9 mouse cellular contexts compared by ENCODE assay signal in genomic region chr15:77192154-77192935, GRCm38 (mm10).
DNase-seq lines count a peak whose midpoint lies in the region; ATAC-seq and TF ChIP-seq lines count a peak whose summit lies in the region.
"Had no signal": no experiment of that assay in that cellular context is flagged by ENCODE, and none has a peak within 500 bp of the region (broad histone marks: within the 10 kb centered on the region; RNA-seq: fewer than 3 reads in every experiment).

No protein-coding gene starts in this region.

- in situ Hi-C loops in ES-E14 (cut with MboI; ENCODE audit: low sequenced_read_pairs in 2 of 2, unreplicated experiment in 2 of 2), result no loop called here

- no peak overlapping the region for H3K4me2 ChIP-seq in kidney, embryonic 15.5 days
- H3K4me2 ChIP-seq: hindbrain, embryonic 13.5 days had no signal

- no peaks in the 10 kb centered on the region for H3K9me3 ChIP-seq in kidney, embryonic 15.5 days (replicated peaks)
- no peaks in the 10 kb centered on the region for H3K9me3 ChIP-seq in ES-E14 (ENCODE audit: control insufficient read depth, insufficient read depth, low read depth, low read length)
- no peaks in the 10 kb centered on the region for H3K9me3 ChIP-seq in limb, embryonic 10.5 days (replicated peaks)
- H3K9me3 ChIP-seq: hindbrain, embryonic 13.5 days had no signal

- peaks cover 22% of the 10 kb centered on the region for H3K4me1 ChIP-seq in kidney, embryonic 15.5 days
- peaks cover 4 to 7% of the 10 kb centered on the region in 2 experiments; a peak in 2 of 4 replicates for H3K4me1 ChIP-seq in ES-E14 (ENCODE audit: control insufficient read depth in 2 of 2, insufficient read depth in 2 of 2, low read length in 2 of 2, poor library complexity in 1 of 2)
- H3K4me1 ChIP-seq in limb, embryonic 10.5 days, result peaks cover 23% of the 10 kb centered on the region

- DNase-seq in kidney, adult 18-20 months, result no peak
- no peak for DNase-seq in ES-E14 (ENCODE audit: low read depth, low spot score)
- peak; percentile 28 for DNase-seq in brain, embryonic 14.5 days (ENCODE audit: low read depth)
- no peak for DNase-seq in limb, embryonic 10.5 days (ENCODE audit: low spot score)
- DNase-seq in urinary bladder, postnatal 10 days (ENCODE audit: low spot score), result no peak
- no peak for DNase-seq in retina, embryonic 14.5 days (ENCODE audit: low spot score)
- DNase-seq: adrenal gland, postnatal 14 days had no signal

- H3K27me3 ChIP-seq in kidney, embryonic 15.5 days, result no peaks in the 10 kb centered on the region
- H3K27me3 ChIP-seq in limb, embryonic 10.5 days (ENCODE audit: low read depth, poor library complexity, severe bottlenecking), result no peaks in the 10 kb centered on the region
- H3K27me3 ChIP-seq: hindbrain, embryonic 13.5 days had no signal

- no peak for TF ChIP-seq POLR2A in brain, embryonic 14.5 days (IDR thresholded peaks at IDR 0.05; ENCODE audit: borderline replicate concordance, extremely low read depth, insufficient read depth, insufficient read length, poor library complexity, severe bottlenecking)

- no peaks in the 10 kb centered on the region for H3K36me3 ChIP-seq in kidney, embryonic 15.5 days
- no peaks in the 10 kb centered on the region for H3K36me3 ChIP-seq in ES-E14 (ENCODE audit: control insufficient read depth, insufficient read depth, low read length, poor library complexity, severe bottlenecking)
- H3K36me3 ChIP-seq in limb, embryonic 10.5 days, result 0 out of 2 replicates have a peak, but pooled peaks cover 2% of the 10 kb centered on the region
- H3K36me3 ChIP-seq: hindbrain, embryonic 13.5 days had no signal

- no peak for ATAC-seq in kidney, embryonic 15.5 days (replicated peaks; ENCODE audit: low FRiP score)

- WGBS in kidney, embryonic 15.5 days, result 62% methylated on average over 14 of the region's 14 CpGs
- WGBS in limb, embryonic 10.5 days, result 79% methylated on average over 14 of the region's 14 CpGs

- no peak for TF ChIP-seq CTCF in brain, embryonic 14.5 days (IDR thresholded peaks at IDR 0.05; ENCODE audit: borderline replicate concordance, extremely low read depth, insufficient read depth, insufficient read length)

- H3K27ac ChIP-seq in kidney, embryonic 15.5 days, result peak overlapping the region; percentile 37
- no peak overlapping the region; the same call in 1 of the 2 replicates for H3K27ac ChIP-seq in ES-E14 (ENCODE audit: insufficient read depth, low read depth, low read length, poor library complexity, severe bottlenecking)
- 0 out of 2 replicates have a peak overlapping the region, but pooled peaks have one; percentile 1 for H3K27ac ChIP-seq in limb, embryonic 10.5 days
- H3K27ac ChIP-seq: hindbrain, embryonic 13.5 days had no signal

- no peak overlapping the region for H3K4me3 ChIP-seq in kidney, embryonic 15.5 days (replicated peaks)
- no peak overlapping the region for H3K4me3 ChIP-seq in ES-E14 (ENCODE audit: insufficient read depth in 1 of 2, low read depth in 1 of 2, low read length in 2 of 2, poor library complexity in 1 of 2, severe bottlenecking in 1 of 2)
- no peak overlapping the region for H3K4me3 ChIP-seq in limb, embryonic 10.5 days
- H3K4me3 ChIP-seq: hindbrain, embryonic 13.5 days had no signal

- no peak overlapping the region for H3K9ac ChIP-seq in kidney, embryonic 15.5 days
- H3K9ac ChIP-seq in ES-E14 (ENCODE audit: insufficient read depth, low read depth, low read length, poor library complexity, severe bottlenecking), result peak overlapping the region; percentile 10; the same call in 1 of the 2 replicates
- H3K9ac ChIP-seq: hindbrain, embryonic 13.5 days had no signal

TF ChIP-seq in ES-E14, 5 proteins besides CTCF, POLR2A, EP300 and RAD21:
- TF ChIP-seq MAFK (IDR thresholded peaks at IDR 0.05; ENCODE audit: insufficient read depth, low read depth, low read length) (no peak), ZC3H11A (IDR thresholded peaks at IDR 0.05; ENCODE audit: borderline replicate concordance, low read depth, low read length) (no peak), HCFC1 (IDR thresholded peaks at IDR 0.05; ENCODE audit: borderline replicate concordance, insufficient read depth, low read length) (no peak), ZNF384 (IDR thresholded peaks at IDR 0.05; ENCODE audit: low read depth, low read length) (no peak), CHD2 (IDR thresholded peaks at IDR 0.05; ENCODE audit: low read depth, low read length) (no peak)
